Mouse (Mus musculus) E14TG2a.4 (cell line): ENCODE data around the gene Ndufb7.

Experiments used
- CTCF ChIP-seq: conservative IDR thresholded peaks from 2 replicates; pipeline ENCODE4 v1.5.1; 2014; ENCODE audit warnings: low read length
- NANOG ChIP-seq: IDR thresholded peaks from 2 replicates; pipeline ENCODE4 v1.6.1; 2014; ENCODE audit warnings: borderline replicate concordance, low read length, mixed read lengths
- POU5F1 ChIP-seq: IDR thresholded peaks from 2 replicates; pipeline ENCODE4 v1.6.1; 2014; ENCODE audit warnings: low read length, borderline replicate concordance

DNA sequence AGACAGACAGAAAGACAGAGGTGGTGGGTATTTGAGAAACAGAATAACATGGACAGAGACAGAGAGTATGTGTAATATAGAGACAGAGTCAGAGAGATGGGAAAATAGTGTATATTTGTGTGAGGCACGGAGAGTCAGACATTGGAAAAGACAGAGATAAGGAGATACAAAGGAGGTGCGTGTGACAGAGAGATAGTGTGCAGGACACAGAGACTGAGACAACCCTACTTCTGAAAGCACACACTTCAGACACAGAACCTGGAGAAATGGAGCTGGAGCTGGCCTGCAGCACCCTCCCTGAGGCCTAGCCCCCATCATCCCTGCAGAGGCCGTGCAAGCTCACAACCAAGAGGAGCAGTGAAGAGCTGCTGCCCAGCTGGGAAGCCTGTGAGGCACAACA lies 3.8 kb upstream of the Ndufb7 start:
- no peak for TF ChIP-seq CTCF
- no peak for TF ChIP-seq POU5F1
- no peak for TF ChIP-seq NANOG
